Mouse (Mus musculus) CD4-positive, CD25-positive, alpha-beta regulatory T cell, adult 2 months (primary cell): ENCODE data around the gene Cwc22.

Experiments used
- DNase-seq: peaks from one replicate; pipeline ENCODE4 v3.0.0-alpha.2; 2012; ENCODE audit warnings: low read depth, low spot score

Gene Cwc22

DNA sequence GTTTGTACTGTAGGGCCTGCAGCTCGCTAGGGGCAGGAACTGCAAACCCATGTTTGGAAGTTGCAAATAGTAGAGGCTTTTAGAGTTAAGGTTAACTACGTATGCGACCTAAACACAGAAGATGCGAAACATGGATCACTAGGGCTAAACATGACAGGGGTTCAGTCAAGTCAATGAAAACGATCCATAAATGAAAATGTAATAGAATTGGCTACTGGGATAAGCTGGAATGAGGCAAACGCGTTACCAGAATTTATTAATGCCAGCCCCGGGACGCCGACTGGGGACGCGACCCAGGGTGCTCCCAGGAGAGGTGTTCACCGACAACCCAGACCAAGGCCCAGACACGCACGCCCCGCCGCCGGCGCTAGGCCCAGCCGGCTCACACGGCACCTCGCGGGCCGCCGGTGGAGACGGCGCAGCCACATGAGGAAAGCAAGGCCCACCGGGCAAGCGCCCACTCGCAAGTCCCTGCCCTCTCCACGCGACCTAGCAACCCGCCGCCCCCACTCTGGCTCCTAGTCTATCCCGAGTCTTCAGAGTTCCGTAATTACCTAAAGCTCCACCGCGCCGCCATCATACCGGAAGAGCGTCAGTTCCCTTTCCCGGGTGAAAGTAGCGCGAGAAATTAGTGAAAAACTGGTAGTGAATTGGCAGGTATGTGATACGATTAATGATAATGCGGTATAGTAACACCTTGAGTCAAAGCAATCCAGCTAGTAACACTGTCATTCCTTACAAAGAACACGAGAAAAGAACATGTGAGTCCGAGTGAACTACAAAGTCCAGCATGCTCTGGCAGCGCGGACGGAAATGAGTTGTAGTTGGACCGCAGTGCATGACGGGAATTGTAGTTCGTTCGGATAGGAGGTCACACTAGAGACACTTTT lies at the start of gene Cwc22:
Gene Cwc22 (minus strand): TSS at position 780 of the 890 bp plus-strand sequence.
- peak; percentile 96 for DNase-seq

GRCm38 (mm10) chr2:77993727-77994401 lies 47.7 kb upstream of the Cwc22 start:
- no peak for DNase-seq

- no peak for DNase-seq
Observed at GRCm38 (mm10) chr2:77992951-77993604, 46.9 kb upstream of the Cwc22 start.

- DNase-seq, result no peak
Observed at GRCm38 (mm10) chr2:77990820-77991219, 44.6 kb upstream of the Cwc22 start.

- DNase-seq, result no peak
Observed at GRCm38 (mm10) chr2:77990121-77990520, 43.9 kb upstream of the Cwc22 start.

DNA sequence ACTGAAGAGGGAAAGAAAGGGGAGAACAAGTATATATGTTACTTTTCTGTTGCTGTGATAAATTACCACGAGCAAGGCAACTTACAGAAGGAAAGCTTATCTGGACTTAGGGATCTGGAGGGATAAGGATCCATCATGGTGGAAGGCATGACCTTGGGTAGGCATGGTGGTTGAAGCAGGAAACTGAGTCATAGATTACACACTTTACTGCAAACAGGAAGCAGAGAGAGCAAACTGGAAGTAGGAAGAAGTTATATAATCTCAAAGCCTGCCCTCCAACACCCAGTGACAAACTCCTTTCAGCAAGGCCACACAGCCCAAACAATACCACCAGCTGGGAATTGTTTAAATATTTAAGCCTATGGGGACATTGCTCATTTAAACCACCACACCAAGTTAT lies 43.2 kb upstream of the Cwc22 start:
- DNase-seq, result no peak

- no peak for DNase-seq
Observed at GRCm38 (mm10) chr2:77985991-77986730, 40.0 kb upstream of the Cwc22 start.

DNA sequence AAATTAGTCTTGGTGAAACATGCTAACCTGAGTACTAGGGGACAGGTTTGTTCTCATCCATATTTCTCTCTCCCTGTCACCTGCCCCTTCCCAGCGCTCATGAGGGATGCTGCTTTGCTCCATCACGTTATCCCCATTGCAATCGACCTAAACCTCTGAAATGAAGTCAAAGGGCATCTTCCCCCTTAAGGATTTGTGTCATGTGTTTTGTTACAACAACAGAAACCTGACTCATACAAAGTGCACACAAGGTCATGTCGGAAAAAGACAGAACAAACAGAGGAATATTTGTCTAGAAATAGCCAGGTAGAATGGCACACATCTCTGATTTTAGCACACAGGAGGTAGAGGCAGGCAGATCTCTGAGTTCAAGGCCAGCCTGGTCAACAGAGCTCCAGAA lies 38.0 kb upstream of the Cwc22 start:
- no peak for DNase-seq

- no peak for DNase-seq
Observed at GRCm38 (mm10) chr2:77981826-77982225, 35.7 kb upstream of the Cwc22 start.

DNA sequence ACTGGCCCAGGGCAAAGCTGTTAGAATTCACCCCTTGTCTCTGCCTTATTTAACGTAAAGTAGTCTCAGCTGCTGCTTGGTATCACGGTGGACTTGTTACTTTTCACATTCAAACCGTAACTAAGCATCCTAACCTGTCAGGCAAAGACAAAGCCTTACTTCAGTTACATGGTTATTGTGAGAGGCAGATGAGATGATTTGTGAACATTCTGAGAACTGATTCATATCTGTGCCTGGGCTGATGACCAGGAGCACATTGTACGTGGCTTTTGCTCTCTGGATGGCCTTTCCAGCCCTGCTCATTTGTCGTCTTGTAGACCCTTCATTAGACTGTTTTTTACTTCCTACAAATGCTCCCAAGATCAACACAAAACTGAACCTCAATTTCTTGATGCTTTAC lies 34.5 kb upstream of the Cwc22 start:
- no peak for DNase-seq

GRCm38 (mm10) chr2:77979519-77979918 lies 33.3 kb upstream of the Cwc22 start:
- DNase-seq, result no peak

GRCm38 (mm10) chr2:77979081-77979480 lies 32.9 kb upstream of the Cwc22 start:
- no peak for DNase-seq

GRCm38 (mm10) chr2:77978256-77978655 lies 32.1 kb upstream of the Cwc22 start:
- DNase-seq, result no peak

- DNase-seq, result no peak
Observed at GRCm38 (mm10) chr2:77976321-77976920, 30.2 kb upstream of the Cwc22 start.

DNA sequence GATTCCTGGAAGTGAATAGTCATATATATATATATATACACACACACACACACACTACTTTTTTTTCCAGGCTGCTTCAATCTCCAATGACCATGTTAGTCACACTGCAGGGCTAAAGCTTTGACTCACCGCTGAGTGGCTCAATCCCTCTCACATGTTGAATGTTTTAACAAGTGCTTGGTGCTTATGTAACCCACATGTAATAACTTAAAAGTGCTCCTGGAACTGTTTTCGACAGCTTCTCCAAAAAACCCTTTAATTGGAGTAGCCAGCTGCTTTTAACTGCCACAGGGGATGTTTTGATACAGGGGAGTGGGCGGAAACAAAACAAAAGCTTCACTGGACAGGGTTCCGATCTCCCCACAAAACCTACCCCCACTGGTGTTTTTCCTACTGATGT lies 29.4 kb upstream of the Cwc22 start:
- no peak for DNase-seq

DNA sequence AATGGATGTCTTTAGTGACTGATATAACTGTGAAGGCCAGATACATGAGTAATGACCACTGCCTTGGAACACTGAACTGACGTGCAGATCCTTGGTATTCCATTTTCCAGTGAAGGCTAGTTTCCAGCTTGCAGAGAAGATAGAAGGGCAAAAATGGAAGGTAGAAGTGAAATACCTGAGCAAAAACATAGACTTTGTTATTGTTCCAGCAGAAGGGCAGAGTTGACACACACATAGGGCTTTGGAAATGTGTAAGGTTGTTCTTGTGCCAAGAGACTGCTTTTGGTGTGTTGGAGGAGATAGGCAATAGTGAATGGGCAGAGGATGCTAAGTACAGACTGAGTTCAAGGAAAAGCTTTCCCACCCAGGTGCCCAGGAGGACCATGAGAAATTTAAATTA lies 28.8 kb upstream of the Cwc22 start:
- no peak for DNase-seq

DNA sequence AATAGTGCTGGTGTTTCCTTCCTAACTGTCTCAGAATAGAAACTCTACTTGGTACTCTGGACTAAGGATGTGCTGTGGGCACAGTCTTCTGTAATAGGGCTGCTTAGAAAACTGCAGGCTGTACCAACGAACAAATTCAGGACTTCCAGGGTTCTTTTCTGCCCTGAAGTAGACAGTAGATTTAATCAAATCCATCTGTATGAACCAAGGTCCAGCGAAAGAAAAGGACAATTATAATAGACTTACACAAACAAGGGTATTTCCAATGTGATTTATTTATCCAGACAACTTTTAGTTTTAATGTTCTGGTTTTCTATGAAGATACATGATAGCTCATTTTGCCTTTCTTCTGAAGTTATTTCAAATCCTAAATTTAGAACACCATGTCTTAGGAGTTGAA lies 28.2 kb upstream of the Cwc22 start:
- DNase-seq, result no peak

DNA sequence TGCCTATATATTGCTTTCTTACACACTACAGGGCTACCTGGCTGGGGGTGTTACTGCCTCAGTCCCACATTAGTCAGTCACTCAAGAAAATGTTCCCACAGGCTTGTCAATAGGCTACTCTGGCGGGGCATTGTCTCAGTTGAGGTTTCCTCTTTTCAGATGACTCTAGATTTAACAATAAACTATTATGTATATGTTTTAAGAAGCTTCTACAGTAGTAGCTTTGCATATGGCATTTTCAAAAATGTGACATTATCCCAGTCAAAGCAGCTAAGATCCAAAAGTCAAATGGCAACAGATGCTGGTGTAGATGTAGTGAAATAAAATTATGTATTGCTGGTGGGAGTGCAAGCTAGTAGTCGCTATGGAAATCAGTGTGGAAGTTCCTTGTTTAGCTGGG lies 27.1 kb upstream of the Cwc22 start:
- no peak for DNase-seq

GRCm38 (mm10) chr2:77972541-77972940 lies 26.4 kb upstream of the Cwc22 start:
- no peak for DNase-seq

GRCm38 (mm10) chr2:77971871-77972270 lies 25.7 kb upstream of the Cwc22 start:
- no peak for DNase-seq

GRCm38 (mm10) chr2:77971361-77971760 lies 25.2 kb upstream of the Cwc22 start:
- DNase-seq, result no peak
